ENCODE assay signal across 8 mouse cellular contexts in genomic region chr13:21326191-21326590, GRCm38 (mm10). TPM values are rescaled to one million over a fixed set of nuclear protein-coding genes. Genes with fewer than 3 reads are reported as not detected.
DNase-seq lines count a peak whose midpoint lies in the region; ATAC-seq lines count a peak whose summit lies in the region.

No protein-coding gene starts in this region.

- no peak overlapping the region for H3K27ac ChIP-seq in forebrain, embryonic 10.5 days
- no peak overlapping the region for H3K27ac ChIP-seq in midbrain, embryonic 10.5 days (replicated peaks)

- H3K4me3 ChIP-seq in forebrain, embryonic 10.5 days: peak overlapping the region; percentile 59
- H3K4me3 ChIP-seq in midbrain, embryonic 10.5 days: peak overlapping the region; percentile 60

- H3K36me3 ChIP-seq in forebrain, embryonic 10.5 days (replicated peaks): no peaks in the 10 kb centered on the region
- H3K36me3 ChIP-seq in midbrain, embryonic 10.5 days: no peaks in the 10 kb centered on the region

- no peaks in the 10 kb centered on the region for H3K9me3 ChIP-seq in forebrain, embryonic 10.5 days
- H3K9me3 ChIP-seq in midbrain, embryonic 10.5 days (replicated peaks): no peaks in the 10 kb centered on the region

- WGBS in forebrain, embryonic 10.5 days: 10% methylated on average over 4 of the region's 4 CpGs
- WGBS in midbrain, embryonic 10.5 days: 17% methylated on average over 4 of the region's 4 CpGs

- peaks cover 20% of the 10 kb centered on the region for H3K4me1 ChIP-seq in forebrain, embryonic 10.5 days
- H3K4me1 ChIP-seq in midbrain, embryonic 10.5 days: peaks cover 20% of the 10 kb centered on the region

- no peak for DNase-seq in cerebellum, adult 18-20 months
- peak; percentile 84 for DNase-seq in ES-CJ7 (ENCODE audit: low read depth, low spot score)
- peak; percentile 26 for DNase-seq in forebrain, embryonic 10.5 days (ENCODE audit: extremely low spot score, low spot score)
- peak; percentile 33 for DNase-seq in induced T-regulatory cell, adult 2 months (ENCODE audit: low read depth)
- peak; percentile 29 for DNase-seq in midbrain, embryonic 10.5 days (ENCODE audit: low spot score)
- no peak for DNase-seq in spleen, adult 18-20 months
- no peak for DNase-seq in right cerebral cortex, adult 18-20 months

- 0 out of 2 replicates have a peak, but pooled peaks have one; percentile 26 for ATAC-seq in cerebellum, adult (ENCODE audit: insufficient number of reproducible peaks, low FRiP score, low TSS enrichment)

- peaks cover 4% of the 10 kb centered on the region; the same call in 1 of the 2 replicates for H3K27me3 ChIP-seq in forebrain, embryonic 10.5 days (ENCODE audit: poor library complexity, severe bottlenecking)
- peaks cover 13% of the 10 kb centered on the region for H3K27me3 ChIP-seq in midbrain, embryonic 10.5 days (ENCODE audit: low read depth, poor library complexity, severe bottlenecking)

RNA-seq across cellular contexts. Expression of gene Gpx6, which starts 14.3 kb away (rescaled TPM):
- polyA plus RNA-seq in forebrain, embryonic 10.5 days (2016; fragmentation: Nextera tagmentation; extraction: Ambion mirVana): 0.15 and 0.21 TPM in 2 replicates
- 0.09 TPM in 1 of 2 replicates, not detected in the other for polyA plus RNA-seq in midbrain, embryonic 10.5 days (2016; fragmentation: Nextera tagmentation; extraction: Ambion mirVana)

RNA-seq across cellular contexts. Expression of gene Olfr1367, which starts 20.5 kb away (rescaled TPM):
- polyA plus RNA-seq in forebrain, embryonic 10.5 days (2016; fragmentation: Nextera tagmentation; extraction: Ambion mirVana): not detected in 2 replicates
- polyA plus RNA-seq in midbrain, embryonic 10.5 days (2016; fragmentation: Nextera tagmentation; extraction: Ambion mirVana): not detected in 2 replicates

RNA-seq across cellular contexts. Expression of gene Gpx5, which starts 33.7 kb away (rescaled TPM):
- polyA plus RNA-seq in forebrain, embryonic 10.5 days (2016; fragmentation: Nextera tagmentation; extraction: Ambion mirVana): not detected in 2 replicates
- not detected in 2 replicates for polyA plus RNA-seq in midbrain, embryonic 10.5 days (2016; fragmentation: Nextera tagmentation; extraction: Ambion mirVana)

RNA-seq across cellular contexts. Expression of gene Zscan12, which starts 36.4 kb away (rescaled TPM):
- polyA plus RNA-seq in forebrain, embryonic 10.5 days (2016; fragmentation: Nextera tagmentation; extraction: Ambion mirVana): 18.9 and 21.8 TPM in 2 replicates
- polyA plus RNA-seq in midbrain, embryonic 10.5 days (2016; fragmentation: Nextera tagmentation; extraction: Ambion mirVana): 20.4 and 21.9 TPM in 2 replicates

Comparison
In these comparisons a context has a peak if more than half of its experiments do, and no peak if none do; other contexts are left out.
1. DNase-seq: peak in ES-CJ7 (single experiment), forebrain, embryonic 10.5 days (single experiment), induced T-regulatory cell, adult 2 months (single experiment) and midbrain, embryonic 10.5 days (single experiment); none in cerebellum, adult 18-20 months (0 of 2), spleen, adult 18-20 months (0 of 2) and right cerebral cortex, adult 18-20 months (single experiment).